Mouse (Mus musculus): ENCODE results near the gene Slc8a1.

- TF ChIP-seq CTCF (IDR thresholded peaks at IDR 0.05; ENCODE audit: low read depth, low read length) (no peak), GATA1 (IDR thresholded peaks at IDR 0.05; ENCODE audit: borderline replicate concordance, low read length) (no peak), POLR2AphosphoS5 (IDR thresholded peaks at IDR 0.05; ENCODE audit: insufficient replicate concordance, low read depth, low read length) (no peak)
These were observed 269.2 kb downstream of the Slc8a1 start for GRCm38 (mm10) chr17:81468941-81469340.
